Comparison of ENCODE assay signal across 17 mouse cellular contexts in genomic region chr6:32021853-32022536, GRCm38 (mm10). TPM values are rescaled to one million over a fixed set of nuclear protein-coding genes. Genes with fewer than 3 reads are reported as not detected.
"Had no signal": no experiment of that assay in that cellular context is flagged by ENCODE, and none has a peak within 500 bp of the region (broad histone marks: within the 10 kb centered on the region; RNA-seq: fewer than 3 reads in every experiment).

No protein-coding gene starts in this region.

- H3K36me3 ChIP-seq: limb, embryonic 12.5 days; midbrain, embryonic 13.5 days; neural tube, embryonic 15.5 days had no signal

- H3K4me1 ChIP-seq: midbrain, embryonic 13.5 days had no signal

- H3K27ac ChIP-seq: left cerebral cortex, adult 2 months; limb, embryonic 12.5 days; liver, embryonic 14.5 days; midbrain, embryonic 13.5 days; neural tube, embryonic 15.5 days; stomach, postnatal 0 days had no signal

- H3K4me3 ChIP-seq: left cerebral cortex, adult 2 months; limb, embryonic 12.5 days; midbrain, embryonic 13.5 days; neural tube, embryonic 15.5 days had no signal

- H3K27me3 ChIP-seq: midbrain, embryonic 13.5 days; neural tube, embryonic 15.5 days had no signal

- H3K4me2 ChIP-seq: limb, embryonic 12.5 days; midbrain, embryonic 13.5 days; neural tube, embryonic 15.5 days had no signal

- H3K9ac ChIP-seq: limb, embryonic 12.5 days; liver, embryonic 14.5 days; midbrain, embryonic 13.5 days; neural tube, embryonic 15.5 days had no signal

- ATAC-seq: midbrain, embryonic 13.5 days had no signal

- DNase-seq: kidney, postnatal 25 days; lung, adult 18-20 months; right cerebral cortex, adult 18-20 months; thymus, postnatal 4 days had no signal

- H3K9me3 ChIP-seq: midbrain, embryonic 13.5 days; neural tube, embryonic 15.5 days had no signal

RNA-seq across cellular contexts. Expression of gene 1700012A03Rik, which starts 28.1 kb away (rescaled TPM):
- total RNA-seq: layer of hippocampus, postnatal 25 days; left cerebral cortex, adult 2 months; left cerebral cortex, postnatal 25 days; liver, adult 2 months; megakaryocyte-erythroid progenitor cell, adult 5-6 weeks; midbrain, postnatal 0 days had no signal
- polyA plus RNA-seq: limb, embryonic 12.5 days; liver, adult 2 months; liver, embryonic 14.5 days; lung, embryonic 16.5 days; midbrain, embryonic 13.5 days; midbrain, postnatal 0 days; neural tube, embryonic 11.5 days; neural tube, embryonic 15.5 days; stomach, postnatal 0 days had no signal
